In genomic region chr4:126256967-126257881, GRCm38 (mm10) we compare ENCODE assay signal across 8 mouse cellular contexts. TPM values are rescaled to one million over a fixed set of nuclear protein-coding genes. Genes with fewer than 3 reads are reported as not detected.
A peak's percentile ranks its signal among the peaks of the same experiment; 100 is the strongest.
DNase-seq lines count a peak whose midpoint lies in the region; ATAC-seq and TF ChIP-seq lines count a peak whose summit lies in the region.

No protein-coding gene starts in this region.

- TF ChIP-seq CTCF in E14TG2a.4 (conservative IDR thresholded peaks at IDR 0.05; ENCODE audit: low read length), result no peak
- TF ChIP-seq CTCF in bone marrow, adult 2 months (IDR thresholded peaks at IDR 0.05; ENCODE audit: control insufficient read depth, insufficient read depth, low read length), result 0 out of 2 replicates have a peak, but pooled peaks have one; percentile 1

- no peak for ATAC-seq in forebrain, embryonic 14.5 days
- no peak for ATAC-seq in hindbrain, embryonic 15.5 days (ENCODE audit: low FRiP score, low read depth)
- no peak for ATAC-seq in liver, embryonic 11.5 days (replicated peaks; ENCODE audit: low FRiP score)

- peak overlapping the region; percentile 92 for H3K27ac ChIP-seq in bone marrow, adult 2 months (ENCODE audit: control insufficient read depth, insufficient read depth, low read depth, low read length, poor library complexity)
- H3K27ac ChIP-seq in forebrain, embryonic 14.5 days (ENCODE audit: low read depth, low read length), result peak overlapping the region; percentile 90
- peak overlapping the region; percentile 97 for H3K27ac ChIP-seq in hindbrain, embryonic 15.5 days (replicated peaks)
- H3K27ac ChIP-seq in liver, embryonic 11.5 days (ENCODE audit: low read depth, low read length), result peak overlapping the region; percentile 82

- H3K9me3 ChIP-seq in E14TG2a.4 (ENCODE audit: low read length), result no peaks in the 10 kb centered on the region
- H3K9me3 ChIP-seq in forebrain, embryonic 14.5 days (replicated peaks; ENCODE audit: control insufficient read depth, low read length), result no peaks in the 10 kb centered on the region
- no peaks in the 10 kb centered on the region for H3K9me3 ChIP-seq in hindbrain, embryonic 15.5 days
- no peaks in the 10 kb centered on the region for H3K9me3 ChIP-seq in liver, embryonic 11.5 days (ENCODE audit: control insufficient read depth, low read length)

- peaks cover 83% of the 10 kb centered on the region for H3K4me1 ChIP-seq in E14TG2a.4 (replicated peaks; ENCODE audit: low read depth, low read length)
- H3K4me1 ChIP-seq in bone marrow, adult 2 months (ENCODE audit: control insufficient read depth, insufficient read depth, low read length), result peaks cover 9% of the 10 kb centered on the region
- peaks cover 41% of the 10 kb centered on the region for H3K4me1 ChIP-seq in forebrain, embryonic 14.5 days (ENCODE audit: control insufficient read depth, insufficient read depth, low read length)
- peaks cover 66% of the 10 kb centered on the region for H3K4me1 ChIP-seq in hindbrain, embryonic 15.5 days (replicated peaks)
- H3K4me1 ChIP-seq in liver, embryonic 11.5 days (replicated peaks; ENCODE audit: control insufficient read depth, insufficient read depth, low read length), result peaks cover 58% of the 10 kb centered on the region

- peaks cover 20% of the 10 kb centered on the region for H3K27me3 ChIP-seq in E14TG2a.4 (ENCODE audit: insufficient read depth, low read length)
- no peaks in the 10 kb centered on the region for H3K27me3 ChIP-seq in forebrain, embryonic 14.5 days (replicated peaks; ENCODE audit: control insufficient read depth, insufficient read depth, low read length)
- H3K27me3 ChIP-seq in hindbrain, embryonic 15.5 days, result no peaks in the 10 kb centered on the region
- no peaks in the 10 kb centered on the region; the same call in 1 of the 2 replicates for H3K27me3 ChIP-seq in liver, embryonic 11.5 days (replicated peaks; ENCODE audit: control insufficient read depth, insufficient read depth, low read length)

- TF ChIP-seq POLR2A in bone marrow, adult 2 months (IDR thresholded peaks at IDR 0.05; ENCODE audit: borderline replicate concordance, control insufficient read depth, low read depth, low read length), result no peak

- peak overlapping the region; percentile 99 for H3K9ac ChIP-seq in forebrain, embryonic 14.5 days (ENCODE audit: low read length)
- peak overlapping the region; percentile 99 for H3K9ac ChIP-seq in hindbrain, embryonic 15.5 days
- H3K9ac ChIP-seq in liver, embryonic 11.5 days (ENCODE audit: low read depth, low read length), result peak overlapping the region; percentile 84

- intact Hi-C loops in left cerebral cortex, postnatal 4 days (cut with DNase I), result loop anchor here (5.0 kb wide), 2 partner anchors 40 to 75 kb away; no protein-coding TSS in a partner anchor

- peak; percentile 53 for DNase-seq in forebrain, embryonic 14.5 days (ENCODE audit: low spot score)
- peak; percentile 66 for DNase-seq in liver, embryonic 11.5 days (ENCODE audit: low spot score)
- DNase-seq in neural tube, embryonic 10.5 days (ENCODE audit: extremely low spot score, low spot score), result peak; percentile 68
- DNase-seq in urinary bladder, adult 18-20 months (ENCODE audit: low spot score in 2 of 2), result no peak
- DNase-seq in left cerebral cortex, postnatal 4 days, result no peak

- WGBS in bone marrow, adult 2 months, result 18% methylated on average over 26 of the region's 26 CpGs
- WGBS in forebrain, embryonic 14.5 days, result 3% methylated on average over 26 of the region's 26 CpGs
- WGBS in hindbrain, embryonic 15.5 days, result 4% methylated on average over 26 of the region's 26 CpGs
- 11% methylated on average over 26 of the region's 26 CpGs for WGBS in liver, embryonic 11.5 days

- H3K36me3 ChIP-seq in E14TG2a.4 (ENCODE audit: insufficient read depth, low read length), result 0 out of 2 replicates have a peak, but pooled peaks cover 4% of the 10 kb centered on the region
- no peaks in the 10 kb centered on the region for H3K36me3 ChIP-seq in forebrain, embryonic 14.5 days (ENCODE audit: control insufficient read depth, insufficient read depth, low read length)
- no peaks in the 10 kb centered on the region for H3K36me3 ChIP-seq in hindbrain, embryonic 15.5 days
- no peaks in the 10 kb centered on the region for H3K36me3 ChIP-seq in liver, embryonic 11.5 days (ENCODE audit: control insufficient read depth, insufficient read depth, low read length)

- H3K4me3 ChIP-seq in E14TG2a.4 (replicated peaks; ENCODE audit: low read length), result peak overlapping the region; percentile 91
- peak overlapping the region; percentile 60 for H3K4me3 ChIP-seq in bone marrow, adult 2 months (replicated peaks; ENCODE audit: control insufficient read depth, low read depth, low read length)
- H3K4me3 ChIP-seq in forebrain, embryonic 14.5 days (ENCODE audit: low read depth, low read length), result peak overlapping the region; percentile 99
- H3K4me3 ChIP-seq in hindbrain, embryonic 15.5 days, result peak overlapping the region; percentile 86
- peak overlapping the region; percentile 90 for H3K4me3 ChIP-seq in liver, embryonic 11.5 days (ENCODE audit: low read depth, low read length)

- H3K4me2 ChIP-seq in forebrain, embryonic 14.5 days (ENCODE audit: low read length), result peak overlapping the region; percentile 87
- peak overlapping the region; percentile 97 for H3K4me2 ChIP-seq in hindbrain, embryonic 15.5 days
- H3K4me2 ChIP-seq in liver, embryonic 11.5 days, result peak overlapping the region; percentile 94

RNA-seq across cellular contexts. Expression of gene Map7d1, which starts 1.1 kb away (rescaled TPM):
- 28.7 and 45.5 TPM in 2 replicates for polyA plus RNA-seq in bone marrow, adult 2 months (2011; ENCODE audit: insufficient read depth, insufficient read length, low replicate concordance, missing spikeins)
- polyA plus RNA-seq in forebrain, embryonic 14.5 days (2014; fragmentation: Nextera tagmentation; extraction: Ambion mirVana), result 54.8 and 67.8 TPM in 2 replicates
- polyA plus RNA-seq in hindbrain, embryonic 15.5 days (2015; fragmentation: Nextera tagmentation; extraction: Ambion mirVana), result 82.9 and 97.5 TPM in 2 replicates
- polyA plus RNA-seq in liver, embryonic 11.5 days (2014; fragmentation: Nextera tagmentation; extraction: Ambion mirVana), result 26.5 and 28.9 TPM in 2 replicates
- 100 to 1,000 TPM; 211 to 214 TPM for total RNA-seq in left cerebral cortex, postnatal 4 days (2021)

RNA-seq across cellular contexts. Expression of gene Trappc3, which starts 4.9 kb away (rescaled TPM):
- 24.1 and 32.5 TPM in 2 replicates for polyA plus RNA-seq in bone marrow, adult 2 months (2011; ENCODE audit: insufficient read depth, insufficient read length, low replicate concordance, missing spikeins)
- polyA plus RNA-seq in forebrain, embryonic 14.5 days (2014; fragmentation: Nextera tagmentation; extraction: Ambion mirVana), result 36.9 and 39.3 TPM in 2 replicates
- polyA plus RNA-seq in hindbrain, embryonic 15.5 days (2015; fragmentation: Nextera tagmentation; extraction: Ambion mirVana), result 172 and 180 TPM in 2 replicates
- polyA plus RNA-seq in liver, embryonic 11.5 days (2014; fragmentation: Nextera tagmentation; extraction: Ambion mirVana), result 20.6 and 26.8 TPM in 2 replicates
- total RNA-seq in left cerebral cortex, postnatal 4 days (2021), result 100 to 1,000 TPM; 102 to 105 TPM

RNA-seq across cellular contexts. Expression of gene Col8a2, which starts 29.4 kb away (rescaled TPM):
- polyA plus RNA-seq in bone marrow, adult 2 months (2011; ENCODE audit: insufficient read depth, insufficient read length, low replicate concordance, missing spikeins), result 0.57 TPM in 1 of 2 replicates, not detected in the other
- polyA plus RNA-seq in forebrain, embryonic 14.5 days (2014; fragmentation: Nextera tagmentation; extraction: Ambion mirVana), result 1.2 and 2.9 TPM in 2 replicates
- 6.9 and 8.1 TPM in 2 replicates for polyA plus RNA-seq in hindbrain, embryonic 15.5 days (2015; fragmentation: Nextera tagmentation; extraction: Ambion mirVana)
- polyA plus RNA-seq in liver, embryonic 11.5 days (2014; fragmentation: Nextera tagmentation; extraction: Ambion mirVana), result 1.9 and 2.2 TPM in 2 replicates
- total RNA-seq in left cerebral cortex, postnatal 4 days (2021), result 1 to 10 TPM; 2.2 to 3.4 TPM

RNA-seq across cellular contexts. Expression of gene Thrap3, which starts 54.7 kb away (rescaled TPM):
- polyA plus RNA-seq in bone marrow, adult 2 months (2011; ENCODE audit: insufficient read depth, insufficient read length, low replicate concordance, missing spikeins), result 133 and 198 TPM in 2 replicates
- 128 and 152 TPM in 2 replicates for polyA plus RNA-seq in forebrain, embryonic 14.5 days (2014; fragmentation: Nextera tagmentation; extraction: Ambion mirVana)
- 130 and 141 TPM in 2 replicates for polyA plus RNA-seq in hindbrain, embryonic 15.5 days (2015; fragmentation: Nextera tagmentation; extraction: Ambion mirVana)
- 199 and 207 TPM in 2 replicates for polyA plus RNA-seq in liver, embryonic 11.5 days (2014; fragmentation: Nextera tagmentation; extraction: Ambion mirVana)
- 100 to 1,000 TPM; 165 TPM for total RNA-seq in left cerebral cortex, postnatal 4 days (2021)

Comparison
In these comparisons a context has a peak if more than half of its experiments do, and no peak if none do; other contexts are left out.
1. DNase-seq: peak in forebrain, embryonic 14.5 days (single experiment), liver, embryonic 11.5 days (single experiment) and neural tube, embryonic 10.5 days (single experiment); none in urinary bladder, adult 18-20 months (0 of 2) and left cerebral cortex, postnatal 4 days (single experiment).
2. Peak in every context shown above with its lines, with median percentiles within 50 percentile points of each other: H3K4me3 ChIP-seq, H3K27ac ChIP-seq, H3K4me2 ChIP-seq and H3K9ac ChIP-seq.